Mouse (Mus musculus) cortical plate, adult 2 months (tissue): Measurements from ENCODE around the gene Shc3. TPM values are rescaled to one million over a fixed set of nuclear protein-coding genes. Genes with fewer than 3 reads are reported as not detected.

Experiments
- H3K27ac ChIP-seq: fragments of 200-500 bp; 2 replicates; pipeline ENCODE4 v1.5.1; 2012; ENCODE audit warnings: low read length, control low read depth, inconsistent platforms; ENCODE audit not compliant: insufficient read depth
- H3K4me1 ChIP-seq: fragments of 200-500 bp; 2 replicates; pipeline ENCODE4 v1.6.1; 2011; ENCODE audit warnings: low read length; ENCODE audit not compliant: control insufficient read depth, insufficient read depth
- H3K4me3 ChIP-seq: fragments of 200-500 bp; 2 replicates; pipeline ENCODE4 v1.5.1; 2011; ENCODE audit warnings: mild to moderate bottlenecking, low read length, control low read depth; ENCODE audit not compliant: insufficient read depth
- CTCF ChIP-seq: fragments of 200-500 bp; IDR thresholded peaks from 2 replicates; pipeline ENCODE4 v1.5.1; 2011; ENCODE audit warnings: mild to moderate bottlenecking, control low read depth, low read length; ENCODE audit not compliant: insufficient read depth; ENCODE audit errors: extremely low read depth
- POLR2A ChIP-seq: fragments of 200-500 bp; IDR thresholded peaks from 2 replicates; pipeline ENCODE4 v1.6.1; 2011; ENCODE audit warnings: mild to moderate bottlenecking, low read length, control low read depth; ENCODE audit not compliant: insufficient read depth; ENCODE audit errors: extremely low read depth
- polyA plus RNA-seq: library from polyadenylated mRNA; depleted of rRNA; stranded (reverse); fragments of >200 nt; gene quantifications from 2 replicates; pipeline ENCODE4 v1.2.3, GENCODE M21; 2012

The Shc3 gene
- polyA plus RNA-seq, 1 experiment: 82.8 TPM

DNA sequence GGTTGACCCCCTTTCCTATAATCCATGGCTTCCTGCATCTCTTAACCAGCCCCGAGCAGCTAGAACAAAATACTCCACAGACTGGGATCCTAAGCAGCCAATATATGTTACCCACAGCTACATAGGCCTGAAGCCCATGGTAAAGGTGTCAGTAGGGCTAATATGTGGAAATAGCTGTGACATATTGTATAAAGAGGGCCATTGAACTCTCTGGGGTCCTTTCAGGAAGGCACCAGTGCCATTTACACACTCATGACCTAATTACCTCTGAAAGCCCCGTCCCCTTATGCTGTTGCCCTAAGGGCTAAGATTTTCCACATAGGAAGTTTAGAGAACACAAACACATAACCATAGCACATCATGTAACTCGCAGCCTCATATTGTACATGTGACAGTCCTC is 17.4 kb downstream of the Shc3 start:
- Histone ChIP-seq H3K4me1 (no peaks in the 10 kb centered on the region), H3K27ac (no peak overlapping the region), H3K4me3 (no peak overlapping the region)
- TF ChIP-seq CTCF (no peak), POLR2A (no peak)

DNA sequence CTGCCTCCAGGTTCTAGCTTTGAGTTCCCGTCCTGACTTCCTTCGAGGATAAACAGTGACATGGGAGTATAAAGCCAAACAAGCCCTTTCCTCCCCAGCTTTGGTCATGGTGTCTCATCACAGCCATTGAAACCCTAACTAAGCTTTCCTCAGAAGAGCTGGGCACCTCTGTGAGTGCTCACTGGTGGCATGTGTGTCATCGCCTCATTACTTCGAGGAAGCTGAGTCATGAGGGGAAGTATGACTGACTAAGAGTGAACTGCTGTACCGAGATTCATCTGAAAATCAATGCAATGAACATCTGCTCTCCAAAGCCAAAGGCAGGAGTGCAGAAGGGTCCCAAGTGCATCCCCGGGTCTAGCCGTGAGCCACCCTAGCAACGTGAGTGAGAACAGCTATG is 29.4 kb downstream of the Shc3 start:
- TF ChIP-seq POLR2A (no peak), CTCF (no peak)

GRCm38 (mm10) chr13:51535326-51535725 is 33.9 kb downstream of the Shc3 start:
- Histone ChIP-seq H3K4me3 (no peak overlapping the region), H3K27ac (no peak overlapping the region), H3K4me1 (no peaks in the 10 kb centered on the region)
- TF ChIP-seq CTCF (no peak), POLR2A (no peak)

More for the DNA sequence above, 29.4 kb downstream of the Shc3 start:
- H3K4me3 ChIP-seq: no peak overlapping the region
- H3K4me1 ChIP-seq: no peaks in the 10 kb centered on the region
- H3K27ac ChIP-seq: no peak overlapping the region

- Histone ChIP-seq H3K4me3 (no peak overlapping the region), H3K27ac (peak overlapping the region; percentile 45; the same call in 1 of the 2 replicates), H3K4me1 (peaks cover 13% of the 10 kb centered on the region)
- no peak for TF ChIP-seq CTCF
- TF ChIP-seq POLR2A: no peak
Measured at GRCm38 (mm10) chr13:51526480-51526879, 42.7 kb downstream of the Shc3 start.

- Histone ChIP-seq H3K4me1 (peaks cover 13% of the 10 kb centered on the region), H3K27ac (no peak overlapping the region), H3K4me3 (no peak overlapping the region)
- TF ChIP-seq POLR2A: no peak
- TF ChIP-seq CTCF: no peak
Measured at GRCm38 (mm10) chr13:51524316-51524715, 44.9 kb downstream of the Shc3 start.

DNA sequence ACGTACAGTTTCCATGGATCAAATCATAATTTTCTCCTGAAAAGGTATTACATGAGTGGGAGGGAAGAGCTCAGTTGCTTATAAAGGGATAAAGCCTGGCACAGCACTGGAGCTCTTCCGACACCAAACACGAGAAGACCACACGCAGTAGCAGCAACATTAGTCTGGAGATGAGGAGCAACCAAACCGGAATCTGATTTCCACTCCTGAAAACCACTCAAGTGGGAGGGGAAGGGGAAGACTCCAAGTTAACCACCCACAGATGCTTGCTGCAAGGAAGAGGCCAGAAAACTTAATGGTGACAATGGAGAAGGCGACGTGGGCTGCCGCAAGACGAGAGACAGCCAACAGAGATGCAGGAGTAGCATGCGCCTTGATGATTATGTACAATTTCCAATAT is 45.9 kb downstream of the Shc3 start:
- no peak overlapping the region for H3K4me3 ChIP-seq
- no peak overlapping the region for H3K27ac ChIP-seq
- TF ChIP-seq CTCF (no peak), POLR2A (no peak)
- H3K4me1 ChIP-seq: peaks cover 11% of the 10 kb centered on the region

- no peak overlapping the region for H3K4me3 ChIP-seq
- no peak overlapping the region for H3K27ac ChIP-seq
- TF ChIP-seq POLR2A (no peak), CTCF (no peak)
- H3K4me1 ChIP-seq: peaks cover 3% of the 10 kb centered on the region; the same call in 1 of the 2 replicates
Measured at GRCm38 (mm10) chr13:51518880-51519279, 50.3 kb downstream of the Shc3 start.

- TF ChIP-seq CTCF: no peak
- no peak for TF ChIP-seq POLR2A
- H3K4me3 ChIP-seq: no peak overlapping the region
- peaks cover 1% of the 10 kb centered on the region; the same call in 1 of the 2 replicates for H3K4me1 ChIP-seq
- no peak overlapping the region for H3K27ac ChIP-seq
Measured at GRCm38 (mm10) chr13:51517943-51518342, 51.3 kb downstream of the Shc3 start.

GRCm38 (mm10) chr13:51508836-51509235 is 60.4 kb downstream of the Shc3 start:
- H3K4me1 ChIP-seq: peaks cover 9% of the 10 kb centered on the region
- no peak overlapping the region for H3K27ac ChIP-seq
- TF ChIP-seq POLR2A: no peak
- TF ChIP-seq CTCF: no peak
- no peak overlapping the region for H3K4me3 ChIP-seq

- Histone ChIP-seq H3K27ac (no peak overlapping the region), H3K4me1 (peaks cover 7% of the 10 kb centered on the region), H3K4me3 (no peak overlapping the region)
- TF ChIP-seq POLR2A (no peak), CTCF (no peak)
Measured at GRCm38 (mm10) chr13:51505711-51506110, 63.5 kb downstream of the Shc3 start.
